Mouse (Mus musculus) brain, embryonic 14.5 days (tissue): ENCODE measurements at regions not wholly inside any gene's neighbourhood (a gene's known extent, or its start where the extent isn't known, plus 50 kb on each side); places are given as distances from the start of the nearest gene placed in this dataset.

Source experiments
- CTCF ChIP-seq: fragments of 200-500 bp; IDR thresholded peaks from 2 replicates; pipeline ENCODE4 v1.5.1; 2012; ENCODE audit warnings: inconsistent platforms, mild to moderate bottlenecking, moderate library complexity, borderline replicate concordance; ENCODE audit not compliant: insufficient read depth, insufficient read length; ENCODE audit errors: extremely low read depth
- POLR2A ChIP-seq: fragments of 200-500 bp; IDR thresholded peaks from 2 replicates; pipeline ENCODE4 v1.6.1; 2012; ENCODE audit warnings: mild to moderate bottlenecking, inconsistent platforms, borderline replicate concordance; ENCODE audit not compliant: poor library complexity, insufficient read depth, insufficient read length, severe bottlenecking; ENCODE audit errors: extremely low read depth

DNA sequence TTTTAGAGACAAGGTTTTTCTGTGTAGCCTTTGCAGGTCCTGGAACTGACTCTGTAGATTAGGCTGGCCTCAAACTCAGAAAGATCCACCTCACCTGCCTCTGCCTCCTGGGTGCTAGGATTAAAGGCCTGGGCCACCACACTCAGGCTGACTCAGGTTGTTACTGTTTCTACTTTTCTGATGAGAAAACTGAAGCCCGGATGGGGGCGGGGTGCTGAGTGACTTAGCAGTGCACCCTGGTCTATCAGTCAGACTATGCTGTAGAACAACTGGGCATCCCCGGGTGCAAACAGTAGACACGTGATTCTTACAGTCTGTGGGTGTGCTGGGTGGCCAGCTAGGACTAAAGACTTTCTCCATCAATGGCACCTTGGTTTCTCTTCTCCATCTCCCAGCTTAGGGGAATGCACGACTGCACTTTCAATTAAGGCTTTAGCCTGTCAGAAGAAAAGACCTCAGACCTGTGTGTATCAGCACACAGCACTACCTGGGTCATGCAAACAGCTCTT is 55.1 kb upstream of the Lrp8 start:
- TF ChIP-seq CTCF = no peak
- TF ChIP-seq POLR2A = no peak
